Mouse (Mus musculus): ENCODE data around the gene Bglap. TPM values are rescaled to one million over a fixed set of nuclear protein-coding genes. Genes with fewer than 3 reads are reported as not detected.
A peak's percentile ranks its signal among the peaks of the same experiment; 100 is the strongest.

The Bglap gene
- total RNA-seq, 1 experiment from 2014 or later = not detected

DNA sequence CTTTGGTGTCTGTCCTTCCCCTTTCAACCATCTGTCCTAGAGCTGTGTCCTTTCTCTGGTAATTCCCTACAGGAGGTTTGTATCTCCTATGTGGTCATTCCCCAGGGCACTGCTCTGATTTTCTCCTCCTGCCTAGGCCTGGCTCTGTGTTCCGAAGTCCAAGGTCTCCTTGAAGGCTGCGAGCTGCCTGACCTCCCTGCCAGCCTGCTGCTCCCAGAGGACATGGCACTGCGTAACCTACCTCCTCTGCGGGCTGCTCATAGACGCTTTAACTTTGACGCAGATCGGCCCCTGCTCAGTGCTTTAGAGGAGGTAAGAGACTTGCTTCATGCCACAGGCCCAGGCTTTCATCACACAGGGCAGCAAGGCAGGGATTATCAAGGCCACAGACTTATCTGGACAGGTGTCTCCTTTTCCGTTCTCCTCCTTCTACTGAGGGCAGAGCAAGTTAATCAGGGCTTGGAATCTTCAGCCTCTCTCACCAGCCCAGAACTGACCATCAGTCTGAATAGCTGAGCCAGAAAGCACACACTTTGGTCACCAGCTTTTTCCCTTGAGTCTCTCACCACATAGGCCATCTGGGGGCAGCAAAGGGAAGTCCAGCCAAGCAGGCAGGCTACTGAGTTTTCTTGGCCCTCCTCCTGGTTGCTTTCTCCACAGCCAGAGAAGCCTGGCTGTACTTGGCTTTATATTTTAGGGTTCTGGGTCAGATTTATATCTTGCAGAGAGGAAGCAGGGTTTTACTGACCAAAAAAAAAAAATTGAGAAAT, 29.7 kb downstream of the Bglap start:
- no peak for ATAC-seq (replicated peaks; ENCODE audit: low read depth, poor library complexity, severe bottlenecking)

GRCm38 (mm10) chr3:88352907-88353306, 31.4 kb downstream of the Bglap start:
- ATAC-seq (replicated peaks; ENCODE audit: low read depth, poor library complexity, severe bottlenecking) = no peak

DNA sequence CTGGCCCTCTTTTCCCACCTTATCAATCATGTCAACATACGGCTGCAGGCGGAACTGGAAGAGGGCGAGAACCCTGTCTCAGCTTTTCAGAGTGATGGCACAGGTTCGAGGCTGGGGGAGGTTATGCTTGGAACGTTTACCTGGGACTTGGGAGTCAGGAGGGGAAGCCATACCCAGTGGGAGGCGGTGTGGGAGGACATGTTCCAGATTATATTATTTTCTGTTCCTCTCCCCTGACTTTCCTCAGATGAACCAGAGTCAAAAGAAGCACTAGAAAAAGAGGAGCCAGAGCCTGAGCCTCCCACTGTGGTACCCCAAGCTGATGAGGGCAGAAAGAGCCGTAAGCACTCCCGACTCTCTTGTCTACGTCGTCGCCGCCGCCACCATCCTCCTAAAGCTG, 33.5 kb downstream of the Bglap start:
- no peak for ATAC-seq (replicated peaks; ENCODE audit: low read depth, poor library complexity, severe bottlenecking)

DNA sequence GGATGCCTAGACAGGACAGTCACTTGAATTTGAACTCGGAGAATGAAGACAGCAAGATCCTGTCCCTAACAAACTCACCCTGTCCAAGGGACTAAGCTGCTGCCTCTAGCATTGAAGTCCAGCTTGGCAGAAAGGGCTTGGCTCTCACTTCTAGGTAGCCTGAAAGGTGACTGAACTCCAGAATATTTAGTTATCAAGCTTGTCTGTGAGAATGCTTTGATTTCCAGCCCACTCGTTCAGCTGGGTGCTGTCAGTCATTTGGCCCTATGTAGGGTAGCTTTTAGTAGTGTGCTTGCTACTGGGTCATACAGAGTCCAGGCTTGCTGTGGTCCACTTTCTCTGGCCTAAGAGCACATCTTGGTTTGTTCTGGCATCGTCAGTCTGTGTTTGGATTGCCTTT, 45.3 kb downstream of the Bglap start:
- no peak for ATAC-seq (replicated peaks; ENCODE audit: low read depth, poor library complexity, severe bottlenecking)

GRCm38 (mm10) chr3:88338316-88338715, 45.9 kb downstream of the Bglap start:
- ATAC-seq (replicated peaks; ENCODE audit: low read depth, poor library complexity, severe bottlenecking) = peak; percentile 51

DNA sequence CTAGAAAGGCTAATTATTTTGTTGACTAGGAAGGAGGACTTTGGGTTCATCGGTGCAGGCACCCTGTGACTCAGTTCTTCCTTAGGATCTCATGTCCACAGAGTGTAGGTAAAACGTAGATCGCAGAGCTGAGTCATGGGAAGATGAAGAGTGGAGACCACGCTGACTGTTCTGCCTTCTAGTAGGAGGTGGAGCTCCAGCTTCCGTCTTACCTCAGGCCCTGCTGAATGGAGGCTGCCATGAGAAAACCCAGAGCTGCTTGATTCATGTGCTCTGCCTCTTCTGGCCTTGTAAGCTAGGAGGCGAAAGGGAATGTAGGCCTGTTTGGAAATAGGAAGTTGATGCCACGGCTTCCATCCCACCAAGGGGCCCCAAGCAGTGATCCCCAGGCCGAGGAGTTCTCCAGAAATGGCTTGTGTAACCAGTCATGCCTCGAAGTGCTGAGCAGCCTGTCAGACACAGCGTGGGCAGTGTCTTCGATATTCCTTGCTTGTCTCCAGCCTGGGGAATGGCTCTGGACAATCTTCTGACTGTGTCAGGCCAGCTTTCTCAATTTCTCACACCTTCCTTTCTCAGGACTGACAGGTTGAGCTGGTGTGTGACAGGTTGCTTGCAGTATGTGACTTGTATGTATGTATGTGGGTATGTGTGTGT, 46.8 kb downstream of the Bglap start:
- ATAC-seq (replicated peaks; ENCODE audit: low read depth, poor library complexity, severe bottlenecking) = no peak

DNA sequence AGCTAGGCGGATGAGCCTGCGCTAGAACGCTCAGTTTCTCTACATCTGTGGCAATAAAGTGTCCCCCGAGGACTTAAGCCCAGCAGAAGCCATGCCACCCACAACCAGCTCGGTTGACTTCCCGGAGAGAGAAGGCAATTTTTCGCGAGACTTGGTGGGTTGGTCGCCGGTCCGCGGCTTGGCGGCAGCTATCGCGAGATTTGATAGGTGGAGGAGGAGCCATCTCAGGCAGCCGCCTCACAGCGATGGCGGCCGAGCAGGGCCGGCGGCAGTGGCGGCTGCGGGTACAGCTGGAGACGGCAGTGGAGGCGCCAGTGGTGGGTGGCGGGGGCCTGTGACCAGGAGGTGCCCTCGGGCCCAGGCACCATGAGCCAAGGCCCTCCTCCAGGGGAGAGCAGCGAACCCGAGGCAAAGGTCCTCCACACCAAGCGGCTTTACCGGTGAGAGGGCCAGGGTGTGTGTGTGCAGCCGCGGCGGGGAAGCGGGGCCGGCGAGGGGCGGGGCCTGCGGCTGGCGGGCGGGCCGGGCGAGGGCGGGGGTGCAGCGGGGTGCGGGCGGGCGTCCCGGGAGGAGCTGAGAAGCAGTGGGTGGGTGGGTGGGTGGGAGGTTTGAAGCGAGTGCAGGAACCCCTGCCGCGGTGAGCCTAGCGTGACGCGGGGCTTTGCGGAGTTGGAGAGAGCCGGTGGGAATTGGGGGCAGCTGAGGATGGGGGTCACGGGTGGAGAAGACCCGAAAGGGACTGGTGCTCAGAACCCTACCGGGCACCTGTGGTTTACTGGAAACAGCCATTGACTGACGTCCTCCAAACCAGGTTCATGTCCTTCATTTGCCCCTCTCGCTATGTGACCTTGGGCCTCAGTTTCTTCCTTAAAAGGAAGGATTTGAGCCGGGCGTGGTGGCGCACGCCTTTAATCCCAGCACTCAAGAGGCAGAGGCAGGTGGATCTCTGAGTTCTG, 47.9 kb downstream of the Bglap start, which contains the start of the genes Tmem79 and Smg5:
Gene Tmem79 (minus strand): TSS at position 91 of the 956 bp plus-strand sequence.
Gene Smg5 (plus strand): TSS at position 203 of the 956 bp plus-strand sequence.
- ATAC-seq (replicated peaks; ENCODE audit: low read depth, poor library complexity, severe bottlenecking) = peak; percentile 86

DNA sequence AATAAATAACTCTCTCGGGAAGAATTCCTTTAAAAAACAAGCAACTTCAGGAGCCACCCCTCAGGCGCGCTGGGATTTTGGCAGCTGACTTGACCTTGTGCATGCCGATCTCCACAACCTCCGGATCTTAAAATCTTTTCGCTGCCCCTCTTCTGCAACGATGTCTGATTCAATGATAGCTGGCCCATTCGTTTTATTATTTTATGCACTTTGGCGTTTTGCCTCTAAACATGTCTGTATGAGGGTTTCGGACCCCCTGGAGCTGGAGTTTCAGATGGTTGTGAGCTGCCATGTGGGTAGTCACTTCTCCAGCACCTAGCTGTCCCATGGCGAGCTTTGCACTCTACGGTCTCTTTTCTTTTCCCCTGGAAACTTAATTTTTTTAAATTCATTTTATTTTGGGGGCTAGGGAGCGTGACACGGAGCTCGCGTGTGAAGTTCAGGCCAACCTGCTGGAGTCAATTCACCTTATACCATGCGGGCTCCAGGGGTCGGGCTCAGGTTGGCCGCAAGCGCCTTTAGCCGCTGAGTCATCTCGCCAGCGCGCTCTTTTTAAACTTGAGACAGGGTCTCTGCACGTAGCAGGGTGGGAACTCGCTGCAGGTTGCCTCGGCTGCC, 48.7 kb downstream of the Bglap start:
- peak; percentile 57 for ATAC-seq (replicated peaks; ENCODE audit: low read depth, poor library complexity, severe bottlenecking)

DNA sequence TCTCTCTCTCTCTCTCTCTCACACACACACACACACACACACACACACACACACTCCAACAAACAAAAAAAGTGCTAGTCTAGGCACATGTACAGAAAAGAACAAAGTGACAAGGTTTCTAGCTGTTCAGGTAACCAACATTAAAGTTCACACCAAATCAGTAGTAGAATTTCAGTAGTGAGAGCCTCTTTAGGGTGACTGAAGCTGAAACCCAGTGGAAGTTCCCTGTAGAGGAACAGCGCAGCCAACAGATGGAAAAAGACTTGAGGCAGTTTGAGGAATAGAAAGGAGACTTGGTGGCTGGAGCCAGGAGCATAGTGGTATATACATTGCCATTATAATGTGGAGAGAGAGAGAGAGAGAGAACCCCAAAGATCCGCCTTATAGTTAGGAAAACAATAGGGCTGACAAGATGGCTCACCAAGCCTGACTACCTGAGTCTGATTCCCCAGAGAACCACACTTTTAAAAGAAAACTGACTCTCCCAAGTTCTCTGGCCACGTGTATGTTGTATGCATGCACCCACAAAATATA, 49.3 kb downstream of the Bglap start:
- no peak for ATAC-seq (replicated peaks; ENCODE audit: low read depth, poor library complexity, severe bottlenecking)

DNA sequence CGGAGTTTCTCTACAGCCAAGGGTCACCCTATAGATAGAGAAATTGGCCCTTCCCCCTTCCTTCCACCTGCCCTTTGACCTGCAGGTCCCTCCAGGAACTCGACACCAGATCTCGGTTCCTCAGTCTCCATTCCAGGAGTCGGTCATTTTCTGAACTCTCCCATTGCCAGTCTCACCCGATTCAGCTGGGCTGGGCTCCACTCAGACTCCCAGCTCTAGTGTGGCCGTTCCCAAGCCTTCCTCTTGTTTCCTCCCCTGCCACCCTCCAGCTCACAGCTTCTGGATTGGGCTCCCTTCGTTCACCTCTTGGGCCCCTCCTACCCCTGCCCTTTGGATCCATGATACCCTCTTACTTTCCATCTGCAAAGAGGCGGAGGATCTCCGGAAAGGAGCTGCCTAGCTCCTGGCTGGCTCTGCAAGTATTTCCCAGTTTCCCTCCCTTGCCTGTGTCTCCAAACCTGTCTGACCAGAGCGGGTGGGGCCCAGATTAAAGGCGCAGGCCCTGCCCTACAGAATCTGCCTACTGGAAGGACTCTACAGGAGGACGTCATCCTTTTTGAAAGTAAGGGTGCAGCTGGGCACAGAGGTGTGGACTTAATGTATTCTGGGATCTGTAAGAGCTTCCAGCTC, 50.1 kb downstream of the Bglap start:
- no peak for ATAC-seq (replicated peaks; ENCODE audit: low read depth, poor library complexity, severe bottlenecking)

Other genes starting within 250 kb of the Bglap start
- gene Mef2d, start 242.1 kb downstream of the Bglap start, total RNA-seq (2017) = 32.2 and 46.4 TPM in 2 replicates
- not detected in 2 replicates for gene Rhbg, start 129.8 kb downstream of the Bglap start, total RNA-seq (2017)
- not detected in 2 replicates for gene Gm38392, start 97.3 kb downstream of the Bglap start, total RNA-seq (2017)
- 2.6 and 2.8 TPM in 2 replicates for gene Tsacc, start 87.5 kb downstream of the Bglap start, total RNA-seq (2017)
- 331 and 375 TPM in 2 replicates for gene Cct3, start 87.3 kb downstream of the Bglap start, total RNA-seq (2017)
- 8.6 and 19.4 TPM in 2 replicates for gene Glmp, start 59.4 kb downstream of the Bglap start, total RNA-seq (2017)
- 6.7 TPM in 1 of 2 replicates, not detected in the other for gene Tmem79, start 48.3 kb downstream of the Bglap start, total RNA-seq (2017)
- 48.9 and 61.2 TPM in 2 replicates for gene Smg5, start 48.2 kb downstream of the Bglap start, total RNA-seq (2017)
- not detected in 2 replicates for gene Paqr6, start 19.9 kb downstream of the Bglap start, total RNA-seq (2017)
- gene Bglap3, start 11.7 kb downstream of the Bglap start, total RNA-seq (2017) = not detected in 2 replicates
- not detected in 2 replicates for gene Bglap2, start 5.8 kb downstream of the Bglap start, total RNA-seq (2017)
- 88.3 and 107 TPM in 2 replicates for gene Pmf1, start 25.9 kb upstream of the Bglap start, total RNA-seq (2017)
- gene Slc25a44, start 40.7 kb upstream of the Bglap start, total RNA-seq (2017) = 16.8 and 17.1 TPM in 2 replicates
- 2.5 and 4.7 TPM in 2 replicates for gene Sema4a, start 76.7 kb upstream of the Bglap start, total RNA-seq (2017)
- gene Lmna, start 125.5 kb upstream of the Bglap start, total RNA-seq (2017) = 19.3 and 25.6 TPM in 2 replicates
- 7.2 and 9.6 TPM in 2 replicates for gene Mex3a, start 147.9 kb upstream of the Bglap start, total RNA-seq (2017)
- not detected in 2 replicates for gene Rab25, start 163.8 kb upstream of the Bglap start, total RNA-seq (2017)
- 47.2 and 56.0 TPM in 2 replicates for gene Lamtor2, start 168.6 kb upstream of the Bglap start, total RNA-seq (2017)
- gene Ubqln4, start 169.3 kb upstream of the Bglap start, total RNA-seq (2017) = 47.1 and 48.5 TPM in 2 replicates
- gene Ssr2, start 191.4 kb upstream of the Bglap start, total RNA-seq (2017) = 144 and 157 TPM in 2 replicates
- 92.2 and 93.1 TPM in 2 replicates for gene Arhgef2, start 221.5 kb upstream of the Bglap start, total RNA-seq (2017)